Mouse (Mus musculus): ENCODE measurements around the gene Zbtb49. TPM values are rescaled to one million over a fixed set of nuclear protein-coding genes. Genes with fewer than 3 reads are reported as not detected.

Gene Zbtb49
- polyA plus RNA-seq, 1 experiment from 2014 or later = 17.8 TPM

DNA sequence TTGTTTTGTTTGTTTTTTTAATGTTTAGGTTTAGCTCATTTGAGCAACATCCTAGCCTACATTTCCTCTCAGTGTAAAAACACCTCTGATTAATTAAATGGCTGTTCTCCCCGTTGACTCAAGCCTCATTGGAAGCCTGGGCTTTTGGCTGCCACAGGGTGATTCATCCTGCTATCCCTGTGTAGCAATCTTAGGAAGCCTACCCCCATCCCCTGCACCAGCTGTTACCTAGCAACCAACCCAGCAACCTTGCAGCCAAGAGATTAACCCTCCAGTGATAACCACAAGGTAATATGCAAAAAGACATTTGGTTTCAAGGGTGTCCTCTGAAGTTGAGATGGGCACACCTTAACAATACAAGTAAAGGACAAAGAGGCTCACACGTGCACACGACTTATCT is 69.0 kb downstream of the Zbtb49 start:
- WGBS = 40% methylated on average over 3 of the region's 3 CpGs
- DNase-seq (ENCODE audit: low spot score) (no peak), ATAC-seq (ENCODE audit: low FRiP score) (no peak)
- Histone ChIP-seq H3K4me2 (replicated peaks) (peak overlapping the region; percentile 24; the same call in 1 of the 2 replicates), H3K36me3 (replicated peaks; ENCODE audit: control insufficient read depth, insufficient read depth) (peaks cover 100% of the 10 kb centered on the region), H3K4me3 (replicated peaks; ENCODE audit: low read length) (no peak overlapping the region), H3K27me3 (ENCODE audit: control insufficient read depth, insufficient read depth, low read length) (no peaks in the 10 kb centered on the region), H3K27ac (no peak overlapping the region), H3K9me3 (ENCODE audit: control insufficient read depth, low read length) (no peaks in the 10 kb centered on the region), H3K4me1 (replicated peaks; ENCODE audit: control insufficient read depth, insufficient read depth, low read length) (peaks cover 60% of the 10 kb centered on the region), H3K9ac (0 out of 2 replicates have a peak overlapping the region, but pooled peaks have one; percentile 1)

DNA sequence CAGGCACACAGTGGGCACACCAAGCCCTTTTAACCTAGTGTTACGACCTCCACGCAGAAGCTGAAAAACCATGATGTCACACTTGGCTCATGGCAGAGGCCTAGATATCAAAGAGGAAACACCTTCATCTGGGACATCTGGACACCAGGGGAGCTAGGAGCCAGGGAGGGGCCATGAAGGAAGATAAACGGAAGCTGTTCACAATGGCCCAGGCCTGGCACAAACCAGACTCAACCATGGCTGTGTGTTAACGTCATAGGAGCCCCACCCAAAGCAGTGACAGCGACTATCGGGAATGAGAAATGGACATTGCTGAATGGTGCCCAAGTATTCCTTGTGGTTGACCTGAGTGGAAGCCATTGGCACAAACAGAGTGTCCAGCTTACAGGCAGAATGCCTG is 73.7 kb downstream of the Zbtb49 start:
- H3K27me3 ChIP-seq (ENCODE audit: control insufficient read depth, insufficient read depth, low read length) = no peaks in the 10 kb centered on the region
- H3K9me3 ChIP-seq (ENCODE audit: control insufficient read depth, low read length) = no peaks in the 10 kb centered on the region
- ATAC-seq (ENCODE audit: low FRiP score) = no peak
- no peak overlapping the region for H3K27ac ChIP-seq
- H3K4me3 ChIP-seq (replicated peaks; ENCODE audit: low read length) = no peak overlapping the region
- H3K9ac ChIP-seq = no peak overlapping the region
- no peak for DNase-seq (ENCODE audit: low spot score)
- H3K36me3 ChIP-seq (replicated peaks; ENCODE audit: control insufficient read depth, insufficient read depth) = peaks cover 100% of the 10 kb centered on the region
- H3K4me1 ChIP-seq (replicated peaks; ENCODE audit: control insufficient read depth, insufficient read depth, low read length) = peaks cover 21% of the 10 kb centered on the region
- 86% methylated on average over 6 of the region's 6 CpGs for WGBS
- no peak overlapping the region for H3K4me2 ChIP-seq (replicated peaks)

DNA sequence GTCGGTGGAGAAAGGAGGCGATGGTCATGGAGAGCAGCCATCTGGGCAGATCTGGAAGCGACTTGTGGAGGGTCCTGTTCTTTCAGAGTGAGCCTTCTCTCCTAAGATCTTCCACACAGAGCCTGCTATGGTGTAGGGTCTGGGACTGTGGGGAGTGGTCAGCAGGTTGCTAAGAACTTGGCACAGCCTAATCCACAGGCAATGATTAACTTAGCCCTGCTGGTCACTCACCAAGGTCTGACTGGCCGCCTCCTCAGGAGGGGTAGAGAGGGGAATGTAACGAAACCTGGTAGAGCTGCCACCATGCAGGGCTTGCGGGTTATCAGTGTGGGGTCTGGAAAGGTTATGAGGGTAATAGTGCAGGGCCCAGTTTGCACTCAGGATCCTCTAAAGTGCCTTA is 79.4 kb downstream of the Zbtb49 start:
- Histone ChIP-seq H3K9ac (no peak overlapping the region), H3K4me1 (replicated peaks; ENCODE audit: control insufficient read depth, insufficient read depth, low read length) (peaks cover 2% of the 10 kb centered on the region; the same call in 1 of the 2 replicates), H3K4me3 (replicated peaks; ENCODE audit: low read length) (no peak overlapping the region), H3K36me3 (replicated peaks; ENCODE audit: control insufficient read depth, insufficient read depth) (peaks cover 100% of the 10 kb centered on the region), H3K4me2 (replicated peaks) (no peak overlapping the region), H3K27ac (no peak overlapping the region), H3K9me3 (ENCODE audit: control insufficient read depth, low read length) (no peaks in the 10 kb centered on the region), H3K27me3 (ENCODE audit: control insufficient read depth, insufficient read depth, low read length) (no peaks in the 10 kb centered on the region)
- 96% methylated on average over 6 of the region's 6 CpGs for whole genome bisulfite sequencing
- ATAC-seq (ENCODE audit: low FRiP score) (no peak), DNase-seq (ENCODE audit: low spot score) (no peak)

Other genes starting within 250 kb of the Zbtb49 start
- gene Stx18, start 181.7 kb downstream of the Zbtb49 start, polyA plus RNA-seq (2014; fragmentation: Nextera tagmentation; extraction: Ambion mirVana) = 35.1 and 38.5 TPM in 2 replicates
- gene Nsg1, start 60.5 kb downstream of the Zbtb49 start, polyA plus RNA-seq (2014; fragmentation: Nextera tagmentation; extraction: Ambion mirVana) = 311 and 362 TPM in 2 replicates
- 33.4 and 33.5 TPM in 2 replicates for gene Lyar, start within 50 bp of the Zbtb49 start, polyA plus RNA-seq (2014; fragmentation: Nextera tagmentation; extraction: Ambion mirVana)
- 99.6 and 102 TPM in 2 replicates for gene Tmem128, start 39.7 kb upstream of the Zbtb49 start, polyA plus RNA-seq (2014; fragmentation: Nextera tagmentation; extraction: Ambion mirVana)
- not detected in 2 replicates for gene Otop1, start 55.5 kb upstream of the Zbtb49 start, polyA plus RNA-seq (2014; fragmentation: Nextera tagmentation; extraction: Ambion mirVana)
- 0.46 and 0.69 TPM in 2 replicates for gene Drd5, start 98.9 kb upstream of the Zbtb49 start, polyA plus RNA-seq (2014; fragmentation: Nextera tagmentation; extraction: Ambion mirVana)

All from hindbrain, embryonic 14.5 days (tissue).